Mouse (Mus musculus) CH12.LX (cell line): ENCODE results near the gene Nol9. TPM values are rescaled to one million over a fixed set of nuclear protein-coding genes. Genes with fewer than 3 reads are reported as not detected.

Experiments used
- DNase-seq: peaks from one replicate; pipeline ENCODE4 v3.0.0-alpha.2; 2013; ENCODE audit errors: extremely low read depth
- H3K27ac ChIP-seq: 2 replicates; pipeline ENCODE4 v1.5.1; 2012; ENCODE audit warnings: low read depth, mild to moderate bottlenecking, control low read depth, moderate library complexity; ENCODE audit not compliant: insufficient read depth
- H3K27me3 ChIP-seq: replicated peaks from 2 replicates; pipeline ENCODE3; 2012; ENCODE audit warnings: inconsistent platforms
- H3K36me3 ChIP-seq, 2 experiments: replicated peaks in 1 of 2; 2 replicates each; pipeline versions ENCODE3 to v1.6.1; 2012; ENCODE audit warnings: inconsistent platforms in 1 of 2, low read length in 1 of 2, mild to moderate bottlenecking in 1 of 2, mixed read lengths in 1 of 2, moderate library complexity in 1 of 2; ENCODE audit not compliant: control insufficient read depth in 1 of 2, insufficient read depth in 1 of 2
- H3K4me1 ChIP-seq, 2 experiments: 2 replicates each; pipeline ENCODE4 v1.6.1; 2012; ENCODE audit warnings: inconsistent platforms in 1 of 2, moderate library complexity in 1 of 2; ENCODE audit not compliant: insufficient read depth in 2 of 2, control insufficient read depth in 1 of 2
- H3K4me2 ChIP-seq: 2 replicates; pipeline ENCODE4 v1.6.1; 2012; ENCODE audit warnings: low read depth, mild to moderate bottlenecking, control low read depth; ENCODE audit not compliant: poor library complexity, insufficient read depth, severe bottlenecking
- H3K4me3 ChIP-seq, 3 experiments: fragments of 150-350 bp in 1 of 3; sonication (generic) in 1 of 3; replicated peaks in 1 of 3; 2 replicates each; pipeline versions ENCODE3 to v1.5.1; 2011 to 2012; ENCODE audit warnings: low read depth in 2 of 3, low read length in 2 of 3, mild to moderate bottlenecking in 2 of 3, moderate library complexity in 2 of 3, control low read depth in 1 of 3, improper control_type of control experiment in 1 of 3, inconsistent platforms in 1 of 3, mixed read lengths in 1 of 3; ENCODE audit not compliant: poor library complexity in 1 of 3
- H3K79me2 ChIP-seq: replicated peaks from 2 replicates; pipeline ENCODE4 v1.6.1; 2012; ENCODE audit warnings: mild to moderate bottlenecking, moderate library complexity; ENCODE audit not compliant: control insufficient read depth, poor library complexity, insufficient read depth, severe bottlenecking; ENCODE audit errors: extremely low read depth
- H3K9ac ChIP-seq: 2 replicates; pipeline ENCODE4 v1.6.1; 2012; ENCODE audit warnings: low read depth, mild to moderate bottlenecking, control low read depth, moderate library complexity; ENCODE audit not compliant: insufficient read depth
- H3K9me3 ChIP-seq: replicated peaks from 2 replicates; pipeline ENCODE3; 2012; ENCODE audit warnings: low read length, inconsistent platforms, mixed read lengths
- BHLHE40 ChIP-seq: IDR thresholded peaks from 2 replicates; pipeline ENCODE4 v1.6.1; 2011; ENCODE audit warnings: mild to moderate bottlenecking, low read depth, low read length, improper control_type of control experiment
- CHD1 ChIP-seq: IDR thresholded peaks from 2 replicates; pipeline ENCODE4 v1.6.1; 2012; ENCODE audit warnings: low read depth, low read length, improper control_type of control experiment, inconsistent platforms
- CHD2 ChIP-seq: IDR thresholded peaks from 2 replicates; pipeline ENCODE4 v1.6.1; 2011; ENCODE audit warnings: low read length, improper control_type of control experiment
- E2F4 ChIP-seq: IDR thresholded peaks from 2 replicates; pipeline ENCODE4 v1.6.1; 2011; ENCODE audit warnings: low read depth, low read length, improper control_type of control experiment; ENCODE audit not compliant: insufficient replicate concordance
- ELF1 ChIP-seq: IDR thresholded peaks from 2 replicates; pipeline ENCODE4 v1.6.1; 2014; ENCODE audit warnings: low read depth, mild to moderate bottlenecking, inconsistent platforms, low read length, improper control_type of control experiment
- EP300 ChIP-seq: IDR thresholded peaks from 2 replicates; pipeline ENCODE4 v1.6.1; 2011; ENCODE audit warnings: low read length, improper control_type of control experiment
- ETS1 ChIP-seq: conservative IDR thresholded peaks from 2 replicates; pipeline ENCODE4 v1.6.1; 2012; ENCODE audit warnings: low read depth, mild to moderate bottlenecking, inconsistent platforms, low read length, improper control_type of control experiment, moderate library complexity
- GABPA ChIP-seq: IDR thresholded peaks from 2 replicates; pipeline ENCODE4 v1.6.1; 2012; ENCODE audit warnings: low read depth, low read length, improper control_type of control experiment, inconsistent platforms; ENCODE audit not compliant: insufficient replicate concordance
- HCFC1 ChIP-seq: IDR thresholded peaks from 2 replicates; pipeline ENCODE4 v1.6.1; 2012; ENCODE audit warnings: low read depth, mild to moderate bottlenecking, inconsistent platforms, low read length, improper control_type of control experiment
- IRF4 ChIP-seq: IDR thresholded peaks from 2 replicates; pipeline ENCODE4 v1.6.1; 2014; ENCODE audit warnings: low read depth, mild to moderate bottlenecking, inconsistent platforms, low read length, improper control_type of control experiment
- JUN ChIP-seq: IDR thresholded peaks from 2 replicates; pipeline ENCODE4 v1.6.1; 2011; ENCODE audit warnings: low read depth, mild to moderate bottlenecking, low read length, improper control_type of control experiment, moderate library complexity; ENCODE audit not compliant: insufficient read depth
- MAFK ChIP-seq: IDR thresholded peaks from 2 replicates; pipeline ENCODE4 v1.6.1; 2011; ENCODE audit warnings: low read length, improper control_type of control experiment; ENCODE audit not compliant: insufficient replicate concordance
- MEF2A ChIP-seq: IDR thresholded peaks from 2 replicates; pipeline ENCODE4 v1.6.1; 2014; ENCODE audit warnings: low read depth, mild to moderate bottlenecking, inconsistent platforms, low read length, improper control_type of control experiment, borderline replicate concordance
- MXI1 ChIP-seq: IDR thresholded peaks from 2 replicates; pipeline ENCODE4 v1.6.1; 2011; ENCODE audit warnings: mild to moderate bottlenecking, low read depth, low read length, improper control_type of control experiment
- MYC ChIP-seq: IDR thresholded peaks from 2 replicates; pipeline ENCODE4 v1.6.1; 2011; ENCODE audit warnings: low read depth, mild to moderate bottlenecking, improper control_type of control experiment, low read length
- NELFE ChIP-seq: IDR thresholded peaks from 2 replicates; pipeline ENCODE4 v1.6.1; 2011; ENCODE audit warnings: low read depth, low read length, improper control_type of control experiment
- NRF1 ChIP-seq: IDR thresholded peaks from 2 replicates; pipeline ENCODE4 v1.6.1; 2014; ENCODE audit warnings: low read depth, mild to moderate bottlenecking, inconsistent platforms, low read length, improper control_type of control experiment, moderate library complexity
- PAX5 ChIP-seq: IDR thresholded peaks from 2 replicates; pipeline ENCODE4 v1.6.1; 2012; ENCODE audit warnings: low read length, inconsistent platforms, mixed read lengths
- POLR2A ChIP-seq: IDR thresholded peaks from 2 replicates; pipeline ENCODE4 v1.6.1; 2011; ENCODE audit warnings: low read depth, mild to moderate bottlenecking, improper control_type of control experiment, low read length
- RCOR1 ChIP-seq: conservative IDR thresholded peaks from 2 replicates; pipeline ENCODE4 v1.6.1; 2012; ENCODE audit warnings: low read depth, mild to moderate bottlenecking, inconsistent platforms, low read length, improper control_type of control experiment
- SIN3A ChIP-seq: IDR thresholded peaks from 2 replicates; pipeline ENCODE4 v1.6.1; 2012; ENCODE audit warnings: low read length, improper control_type of control experiment, inconsistent platforms
- SMC3 ChIP-seq: IDR thresholded peaks from 2 replicates; pipeline ENCODE4 v1.6.1; 2011; ENCODE audit warnings: low read depth, low read length, improper control_type of control experiment
- TBP ChIP-seq: conservative IDR thresholded peaks from 2 replicates; pipeline ENCODE4 v1.6.1; 2011; ENCODE audit warnings: low read depth, low read length, improper control_type of control experiment
- TCF12 ChIP-seq: IDR thresholded peaks from 2 replicates; pipeline ENCODE4 v1.6.1; 2014; ENCODE audit warnings: low read depth, mild to moderate bottlenecking, inconsistent platforms, low read length, improper control_type of control experiment
- UBTF ChIP-seq: IDR thresholded peaks from 2 replicates; pipeline ENCODE4 v1.6.1; 2012; ENCODE audit warnings: low read depth, mild to moderate bottlenecking, inconsistent platforms, low read length, improper control_type of control experiment, moderate library complexity
- USF1 ChIP-seq: IDR thresholded peaks from 2 replicates; pipeline ENCODE4 v1.6.1; 2014; ENCODE audit warnings: low read depth, mild to moderate bottlenecking, inconsistent platforms, low read length, improper control_type of control experiment
- ZC3H11A ChIP-seq: IDR thresholded peaks from 2 replicates; pipeline ENCODE4 v1.6.1; 2012; ENCODE audit warnings: low read depth, mild to moderate bottlenecking, inconsistent platforms, low read length, improper control_type of control experiment
- ZKSCAN1 ChIP-seq: IDR thresholded peaks from 2 replicates; pipeline ENCODE4 v1.6.1; 2012; ENCODE audit warnings: low read depth, inconsistent platforms, low read length, improper control_type of control experiment, borderline replicate concordance
- dilution Hi-C: fragments of 300-500 bp; cut with MboI; formaldehyde crosslinking; loops from 2 replicates; pipeline ENCODE4 v1.14.3; 2020; ENCODE audit warnings: low sequenced_read_pairs; ENCODE audit not compliant: extremely low pct_unique_long_range_greater_than_20kb, extremely low pct_ligation_motif_present
- in situ Hi-C: fragments of 300-500 bp; cut with MboI; formaldehyde crosslinking; loops from 3 replicates; pipeline ENCODE4 v1.14.3; 2019; ENCODE audit warnings: low sequenced_read_pairs, low pct_ligation_motif_present, low pct_unique_long_range_greater_than_20kb, mixed read lengths
- polyA plus RNA-seq: library from polyadenylated mRNA; unstranded; fragments of >175 nt; gene quantifications from 2 replicates; pipeline ENCODE4 v1.2.1, GENCODE M21; 2012; ENCODE audit warnings: low read depth; ENCODE audit not compliant: insufficient read length
- total RNA-seq, 2 experiments: library from RNA; depleted of rRNA; stranded (reverse); fragments of 300-350 nt in 1 of 2; fragments of >200 nt in 1 of 2; gene quantifications; 2 replicates each; pipeline ENCODE4 v1.2.3; 2012 to 2014

Nol9 gene
- total and polyA plus RNA-seq, 3 experiments = 44.7 to 60.5 (median 44.8) TPM

- no peaks in the 10 kb centered on the region for H3K79me2 ChIP-seq
- H3K9ac ChIP-seq = no peak overlapping the region
- no peaks in the 10 kb centered on the region for H3K9me3 ChIP-seq
- no peak overlapping the region for H3K4me3 ChIP-seq
- TF ChIP-seq E2F4 (no peak), MXI1 (no peak), ETS1 (no peak), POLR2A (no peak), IRF4 (no peak), TCF12 (no peak), EP300 (no peak), USF1 (no peak), TBP (no peak), ZC3H11A (no peak), BHLHE40 (no peak), NELFE (no peak), ZKSCAN1 (no peak), GABPA (no peak), JUN (no peak), SMC3 (no peak), CHD2 (no peak), RCOR1 (no peak), UBTF (no peak), MEF2A (no peak)
- H3K4me2 ChIP-seq = no peak overlapping the region
- peaks cover 10 to 13% of the 10 kb centered on the region in 2 experiments for H3K4me1 ChIP-seq
- peaks cover 78% of the 10 kb centered on the region for H3K27me3 ChIP-seq
- DNase-seq = no peak
- in situ Hi-C loops (no loop called here), dilution Hi-C loops (no loop called here)
- H3K36me3 ChIP-seq = no peaks in the 10 kb centered on the region
- H3K27ac ChIP-seq = no peak overlapping the region
Measured at GRCm38 (mm10) chr4:152092751-152093293, 53.7 kb downstream of the Nol9 start.

- Histone ChIP-seq H3K36me3 (no peaks in the 10 kb centered on the region), H3K9me3 (no peaks in the 10 kb centered on the region), H3K27me3 (peaks cover 76% of the 10 kb centered on the region), H3K9ac (no peak overlapping the region), H3K79me2 (no peaks in the 10 kb centered on the region), H3K27ac (no peak overlapping the region), H3K4me3 (no peak overlapping the region), H3K4me2 (no peak overlapping the region), H3K4me1 (peaks cover 10 to 13% of the 10 kb centered on the region in 2 experiments)
- no peak for TF ChIP-seq POLR2A
- no peak for TF ChIP-seq MXI1
- no peak for TF ChIP-seq TBP
- no peak for TF ChIP-seq PAX5
- no peak for TF ChIP-seq TCF12
- no peak for TF ChIP-seq MYC
- no peak for TF ChIP-seq BHLHE40
- no peak for TF ChIP-seq ELF1
- no peak for TF ChIP-seq NELFE
- TF ChIP-seq HCFC1 = no peak
- TF ChIP-seq EP300 = no peak
- TF ChIP-seq GABPA = no peak
- TF ChIP-seq MAFK = no peak
- no peak for TF ChIP-seq ZKSCAN1
- no peak for TF ChIP-seq USF1
- TF ChIP-seq CHD1 = no peak
- no peak for TF ChIP-seq NRF1
- no peak for TF ChIP-seq SIN3A
- DNase-seq = no peak
- dilution Hi-C loops (no loop called here), in situ Hi-C loops (no loop called here)
Measured at GRCm38 (mm10) chr4:152094233-152094632, 55.1 kb downstream of the Nol9 start.
